Mouse (Mus musculus) embryonic facial prominence, embryonic 11.5 days (tissue): ENCODE measurements around the gene Asb17. TPM values are rescaled to one million over a fixed set of nuclear protein-coding genes. Genes with fewer than 3 reads are reported as not detected.
"Not testable (repeated sequence)": the region's sequence is repeated elsewhere in the genome, so short reads cannot be mapped to it uniquely, and the experiment has no call there.

ENCODE experiments used
- ATAC-seq: fragments of 200-750 bp; cut with Nextera tagmentation; replicated peaks from 2 replicates; pipeline ENCODE4 v1.8.0; 2017; ENCODE audit warnings: low read depth; ENCODE audit not compliant: insufficient number of reproducible peaks, low FRiP score, low TSS enrichment
- DNase-seq: peaks from one replicate; pipeline ENCODE4 v3.0.0-alpha.2; 2015; ENCODE audit warnings: low spot score
- H3K27ac ChIP-seq: fragments of 300-500 bp; sonication (generic); replicated peaks from 2 replicates; pipeline ENCODE4 v1.5.1; 2014; ENCODE audit warnings: mild to moderate bottlenecking, low read depth, low read length, control low read depth
- H3K27me3 ChIP-seq: fragments of 300-500 bp; sonication (generic); 2 replicates; pipeline ENCODE4 v1.6.1; 2014; ENCODE audit warnings: mild to moderate bottlenecking, low read length, moderate library complexity, mixed read lengths; ENCODE audit not compliant: control insufficient read depth, insufficient read depth
- H3K36me3 ChIP-seq: fragments of 300-500 bp; sonication (generic); replicated peaks from 2 replicates; pipeline ENCODE4 v1.6.1; 2014; ENCODE audit warnings: low read depth, mild to moderate bottlenecking, low read length, moderate library complexity, mixed read lengths; ENCODE audit not compliant: control insufficient read depth, insufficient read depth
- H3K4me1 ChIP-seq: fragments of 300-500 bp; sonication (generic); 2 replicates; pipeline ENCODE4 v1.6.1; 2014; ENCODE audit warnings: low read length, mixed read lengths; ENCODE audit not compliant: control insufficient read depth, insufficient read depth
- H3K4me2 ChIP-seq: fragments of 300-500 bp; sonication (generic); 2 replicates; pipeline ENCODE4 v1.6.1; 2014; ENCODE audit warnings: low read depth, mild to moderate bottlenecking, control low read depth, low read length, moderate library complexity
- H3K4me3 ChIP-seq: fragments of 300-500 bp; sonication (generic); 2 replicates; pipeline ENCODE4 v1.5.1; 2014; ENCODE audit warnings: low read depth, low read length, control low read depth
- H3K9ac ChIP-seq: fragments of 300-500 bp; sonication (generic); replicated peaks from 2 replicates; pipeline ENCODE4 v1.6.1; 2014; ENCODE audit warnings: mild to moderate bottlenecking, control low read depth, low read length
- H3K9me3 ChIP-seq: fragments of 300-500 bp; sonication (generic); replicated peaks from 2 replicates; pipeline ENCODE4 v1.6.1; 2016; ENCODE audit warnings: mild to moderate bottlenecking, low read length, inconsistent platforms, mixed read lengths; ENCODE audit not compliant: control insufficient read depth
- WGBS: fragments of 180-500 bp; shearing (Covaris S2); extraction: QIAGEN DNeasy Blood & Tissue Kit; methylation state at CpG from one replicate; pipeline ENCODE4 v1.1.7; 2014; 5-methylcytosine and 5-hydroxymethylcytosine counted together
- polyA plus RNA-seq: library from polyadenylated mRNA; unstranded; fragments of >200 nt; fragmentation: Nextera tagmentation; extraction: Ambion mirVana; gene quantifications from 2 replicates; pipeline ENCODE4 v1.2.1, GENCODE M21; 2014

The Asb17 gene
- polyA plus RNA-seq, 1 experiment from 2014 or later = 0.34 TPM

GRCm38 (mm10) chr3:153849368-153850015 is 5.5 kb downstream of the Asb17 start:
- Histone ChIP-seq H3K4me2 (no peak overlapping the region), H3K4me1 (no peaks in the 10 kb centered on the region), H3K9me3 (no peaks in the 10 kb centered on the region), H3K27ac (no peak overlapping the region), H3K27me3 (no peaks in the 10 kb centered on the region), H3K9ac (no peak overlapping the region), H3K36me3 (no peaks in the 10 kb centered on the region), H3K4me3 (no peak overlapping the region)
- 2% methylated on average over 5 of the region's 5 CpGs for WGBS
- ATAC-seq (no peak), DNase-seq (peak; percentile 45)

DNA sequence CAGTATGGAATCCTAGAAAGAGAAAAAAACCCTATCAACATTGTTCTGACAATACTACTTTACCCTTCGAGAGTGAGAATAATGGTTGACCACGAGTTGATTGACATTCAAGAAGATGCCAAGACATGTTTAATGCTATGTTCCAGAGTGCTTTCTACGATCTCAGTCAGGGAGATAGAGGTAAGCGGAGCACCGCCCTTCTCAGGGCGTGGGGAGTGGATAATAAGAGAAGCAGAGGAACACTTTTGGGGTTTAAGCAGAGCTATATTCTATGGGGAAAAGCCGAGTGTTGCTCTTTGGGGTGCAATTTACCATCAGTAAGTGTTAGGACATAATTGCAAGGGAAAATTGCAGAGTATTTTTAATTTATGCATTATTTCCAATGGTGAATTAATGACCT is 6.8 kb downstream of the Asb17 start:
- no peak overlapping the region for H3K27ac ChIP-seq
- no peak overlapping the region for H3K4me3 ChIP-seq
- no peaks in the 10 kb centered on the region for H3K9me3 ChIP-seq
- H3K36me3 ChIP-seq = no peaks in the 10 kb centered on the region
- DNase-seq (no peak), ATAC-seq (no peak)
- no peak overlapping the region for H3K4me2 ChIP-seq
- H3K9ac ChIP-seq = no peak overlapping the region
- no peaks in the 10 kb centered on the region for H3K4me1 ChIP-seq
- 86% methylated on average over 7 of the region's 7 CpGs for WGBS
- H3K27me3 ChIP-seq = no peaks in the 10 kb centered on the region

DNA sequence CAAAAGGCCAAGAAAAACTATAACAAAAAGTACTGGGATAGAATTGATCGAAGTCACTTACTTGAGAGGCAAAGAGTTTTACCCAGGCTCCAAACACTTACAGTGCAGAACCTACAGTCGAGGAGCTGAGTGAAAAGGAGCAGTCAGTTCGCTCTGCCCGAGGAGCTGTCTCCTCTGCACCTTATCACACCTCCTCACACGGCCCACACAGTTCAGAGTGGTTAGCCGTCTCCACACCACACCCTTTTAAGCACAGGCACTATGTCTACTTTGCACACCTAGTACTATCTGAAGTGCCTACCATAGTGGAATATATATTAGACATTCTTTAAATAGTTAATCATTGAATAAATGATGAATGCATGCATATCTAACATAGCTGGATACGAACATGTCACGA is 8.3 kb downstream of the Asb17 start:
- Histone ChIP-seq H3K9me3 (no peaks in the 10 kb centered on the region), H3K27ac (no peak overlapping the region), H3K27me3 (no peaks in the 10 kb centered on the region), H3K4me1 (no peaks in the 10 kb centered on the region), H3K4me3 (no peak overlapping the region), H3K9ac (no peak overlapping the region), H3K36me3 (no peaks in the 10 kb centered on the region), H3K4me2 (no peak overlapping the region)
- no peak for DNase-seq
- 0 out of 2 replicates have a peak, but pooled peaks have one; percentile 59 for ATAC-seq
- whole genome bisulfite sequencing = 75% methylated on average over 8 of the region's 8 CpGs

DNA sequence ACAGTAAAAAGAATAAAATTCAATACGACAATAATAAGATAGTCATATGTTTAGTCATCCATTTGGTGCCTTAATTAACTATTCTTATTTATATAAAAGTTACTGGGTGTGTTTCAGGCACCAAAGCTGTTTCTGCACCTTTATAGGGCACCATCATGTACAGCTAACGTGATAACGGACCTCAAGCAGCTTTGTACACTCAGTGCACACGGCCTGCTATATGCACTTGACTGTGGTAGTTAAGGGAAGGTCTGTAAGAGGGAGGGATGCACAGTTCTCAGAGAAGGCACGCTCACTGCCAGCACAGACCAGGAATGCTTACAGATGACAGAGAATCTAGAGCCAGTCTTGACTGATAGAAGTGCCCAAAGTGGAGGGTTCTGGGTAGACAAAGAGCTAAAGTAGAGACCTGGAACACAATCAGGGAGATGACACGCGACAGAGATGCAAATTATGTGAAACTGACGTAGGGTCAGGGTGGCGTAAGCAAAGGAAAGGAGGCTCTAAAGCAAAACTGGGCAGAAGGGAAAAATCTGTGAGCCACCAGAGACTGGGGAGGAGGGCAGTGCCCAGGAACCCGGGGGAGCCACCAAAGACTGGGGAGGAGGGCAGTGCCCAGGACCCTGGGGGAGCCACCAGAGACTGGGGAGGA is 14.5 kb downstream of the Asb17 start:
- DNase-seq = no peak
- ATAC-seq = no peak

GRCm38 (mm10) chr3:153860392-153860791 is 16.4 kb downstream of the Asb17 start:
- ATAC-seq, H3K4me1 ChIP-seq, H3K9ac ChIP-seq, H3K4me2 ChIP-seq, H3K9me3 ChIP-seq, H3K27ac ChIP-seq, H3K36me3 ChIP-seq, H3K27me3 ChIP-seq, H3K4me3 ChIP-seq, DNase-seq: not testable (repeated sequence)
- 82% methylated on average over 8 of the region's 8 CpGs for WGBS

More for the DNA sequence above, 14.5 kb downstream of the Asb17 start:
- Histone ChIP-seq H3K27me3 (no peaks in the 10 kb centered on the region), H3K4me3 (no peak overlapping the region), H3K36me3 (no peaks in the 10 kb centered on the region), H3K9ac (no peak overlapping the region), H3K4me1 (no peaks in the 10 kb centered on the region), H3K4me2 (no peak overlapping the region), H3K9me3 (no peaks in the 10 kb centered on the region), H3K27ac (no peak overlapping the region)
- 85% methylated on average over 10 of the region's 10 CpGs for WGBS

DNA sequence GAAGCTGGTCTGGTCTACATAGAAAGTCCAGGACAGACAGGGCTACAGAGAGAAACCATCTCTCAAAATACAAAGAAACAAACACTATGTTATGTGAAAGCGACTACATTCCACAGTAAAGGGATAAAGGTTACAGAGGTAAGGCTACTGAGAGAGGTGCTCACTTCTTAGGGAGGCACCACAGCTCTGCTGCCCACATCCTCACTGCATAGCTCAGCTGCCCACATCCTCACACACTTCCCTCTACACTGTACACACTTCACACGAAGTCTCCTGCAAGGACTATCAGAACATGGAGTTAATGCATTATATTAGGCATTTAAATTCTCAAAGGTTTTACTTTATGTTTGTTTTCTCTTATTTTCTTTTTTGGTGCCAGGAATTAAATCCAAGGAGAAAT is 19.8 kb downstream of the Asb17 start:
- DNase-seq = no peak
- Histone ChIP-seq H3K36me3 (no peaks in the 10 kb centered on the region), H3K27me3 (no peaks in the 10 kb centered on the region), H3K4me3 (no peak overlapping the region), H3K4me2 (no peak overlapping the region), H3K27ac (no peak overlapping the region), H3K9me3 (no peaks in the 10 kb centered on the region), H3K9ac (no peak overlapping the region), H3K4me1 (no peaks in the 10 kb centered on the region)
- 83% methylated on average over 2 of the region's 2 CpGs for WGBS
- ATAC-seq = no peak

DNA sequence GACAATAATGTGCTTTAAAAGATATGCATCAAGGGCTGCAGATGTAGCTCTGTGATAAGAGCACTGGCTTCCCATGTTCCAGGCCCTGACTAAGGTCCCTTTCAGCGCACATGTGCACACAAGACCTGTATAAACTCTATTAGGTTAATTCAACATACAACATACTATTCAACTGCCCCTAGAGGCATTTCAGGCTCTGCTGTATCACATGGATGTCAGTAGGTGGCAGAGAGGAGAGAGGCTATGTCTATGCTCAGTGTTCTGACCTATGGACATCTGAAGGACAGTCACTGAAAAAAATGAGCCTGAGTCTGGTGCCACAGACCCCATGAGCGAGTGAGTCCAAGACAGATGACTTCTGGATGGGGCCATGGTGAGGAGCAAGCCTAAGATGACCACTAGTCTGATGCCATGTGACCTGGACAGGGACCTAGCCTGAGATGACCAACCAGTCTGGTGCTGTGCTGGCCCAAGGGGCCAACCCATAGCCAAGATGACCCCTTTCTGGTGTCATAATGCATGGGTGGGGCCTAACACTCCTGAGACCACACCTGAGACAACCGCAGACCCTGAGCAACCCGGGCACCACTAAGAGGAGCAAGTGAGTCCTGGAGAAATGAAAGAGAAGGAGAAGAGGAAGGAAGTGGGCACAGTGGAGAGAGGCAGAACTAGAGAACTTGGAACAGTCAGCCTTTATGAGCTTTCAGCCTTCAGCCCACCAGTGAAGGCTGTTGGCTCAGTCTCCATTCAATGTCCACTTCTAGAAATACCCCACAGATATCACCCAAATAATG is 20.8 kb downstream of the Asb17 start:
- Histone ChIP-seq H3K4me1 (no peaks in the 10 kb centered on the region), H3K4me2 (no peak overlapping the region), H3K9me3 (no peaks in the 10 kb centered on the region), H3K36me3 (no peaks in the 10 kb centered on the region), H3K4me3 (no peak overlapping the region), H3K27me3 (no peaks in the 10 kb centered on the region), H3K9ac (no peak overlapping the region), H3K27ac (no peak overlapping the region)
- no peak for ATAC-seq
- 88% methylated on average over 4 of the region's 4 CpGs for WGBS
- no peak for DNase-seq
